In the genomic region with DNA sequence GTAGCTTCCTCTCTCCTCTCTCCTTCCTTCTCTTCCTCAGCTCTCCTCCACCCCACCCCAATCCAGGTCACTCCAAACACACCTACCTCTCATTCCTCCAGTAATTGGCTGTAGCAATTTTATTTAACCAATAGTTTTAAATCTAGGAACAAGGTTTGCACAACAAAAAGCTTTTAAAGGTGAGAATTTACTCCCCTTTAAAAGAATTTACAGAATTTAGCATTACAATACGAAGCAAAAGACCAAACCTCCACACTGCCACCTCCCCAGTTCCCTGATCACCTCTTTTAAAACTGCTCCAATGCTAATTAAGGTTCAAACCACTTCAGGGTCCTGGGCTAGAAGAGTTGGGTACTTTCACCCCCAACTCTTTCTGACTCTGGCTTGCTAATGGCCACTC, we compare ENCODE assay signal across 29 mouse cellular contexts. TPM values are rescaled to one million over a fixed set of nuclear protein-coding genes. Genes with fewer than 3 reads are reported as not detected.
A peak's percentile ranks its signal among the peaks of the same experiment; 100 is the strongest.
DNase-seq lines count a peak whose midpoint lies in the region; ATAC-seq and TF ChIP-seq lines count a peak whose summit lies in the region.
"Had no signal": no experiment of that assay in that cellular context is flagged by ENCODE, and none has a peak within 500 bp of the region (broad histone marks: within the 10 kb centered on the region; RNA-seq: fewer than 3 reads in every experiment).

No protein-coding gene starts in this region.

- H3K9me3 ChIP-seq in E14TG2a.4 (ENCODE audit: low read length): no peaks in the 10 kb centered on the region
- H3K9me3 ChIP-seq in intestine, embryonic 16.5 days (ENCODE audit: control insufficient read depth, low read length): no peaks in the 10 kb centered on the region
- H3K9me3 ChIP-seq in forebrain, embryonic 16.5 days (ENCODE audit: control insufficient read depth, low read length): no peaks in the 10 kb centered on the region
- H3K9me3 ChIP-seq: embryonic facial prominence, embryonic 13.5 days; embryonic facial prominence, embryonic 15.5 days; forebrain, embryonic 13.5 days; forebrain, embryonic 15.5 days; G1E had no signal

- TF ChIP-seq CTCF in E14TG2a.4 (conservative IDR thresholded peaks at IDR 0.05; ENCODE audit: low read length): no peak
- TF ChIP-seq CTCF in heart, adult 2 months (IDR thresholded peaks at IDR 0.05): no peak

- H3K27me3 ChIP-seq in E14TG2a.4 (ENCODE audit: insufficient read depth, low read length): no peaks in the 10 kb centered on the region
- no peaks in the 10 kb centered on the region for H3K27me3 ChIP-seq in intestine, embryonic 16.5 days (replicated peaks; ENCODE audit: control insufficient read depth, insufficient read depth, low read length)
- no peaks in the 10 kb centered on the region for H3K27me3 ChIP-seq in heart, adult 2 months (ENCODE audit: control insufficient read depth, insufficient read depth, low read length)
- H3K27me3 ChIP-seq in forebrain, embryonic 16.5 days (replicated peaks; ENCODE audit: control insufficient read depth, insufficient read depth, low read length): no peaks in the 10 kb centered on the region
- H3K27me3 ChIP-seq: CH12.LX; embryonic facial prominence, embryonic 13.5 days; embryonic facial prominence, embryonic 15.5 days; forebrain, embryonic 13.5 days; forebrain, embryonic 15.5 days; Patski had no signal

- WGBS in intestine, embryonic 16.5 days: 79% methylated on average over 1 of the region's 1 CpGs
- 81% methylated on average over 1 of the region's 1 CpGs for WGBS in heart, adult 2 months
- WGBS in forebrain, embryonic 16.5 days: 64% methylated on average over 1 of the region's 1 CpGs

- no peak for TF ChIP-seq EP300 in heart, adult 2 months (IDR thresholded peaks at IDR 0.05; ENCODE audit: insufficient read depth, low read depth, low read length)

- peaks cover 32% of the 10 kb centered on the region for H3K36me3 ChIP-seq in E14TG2a.4 (ENCODE audit: insufficient read depth, low read length)
- H3K36me3 ChIP-seq in intestine, embryonic 16.5 days (ENCODE audit: control insufficient read depth, insufficient read depth, low read length): no peaks in the 10 kb centered on the region
- H3K36me3 ChIP-seq in heart, adult 2 months (ENCODE audit: control insufficient read depth, insufficient read depth, low read length): no peaks in the 10 kb centered on the region
- no peaks in the 10 kb centered on the region for H3K36me3 ChIP-seq in forebrain, embryonic 16.5 days (ENCODE audit: control insufficient read depth, insufficient read depth)
- H3K36me3 ChIP-seq: embryonic facial prominence, embryonic 13.5 days; embryonic facial prominence, embryonic 15.5 days; forebrain, embryonic 15.5 days; G1E had no signal

- H3K27ac ChIP-seq in intestine, embryonic 16.5 days (ENCODE audit: low read length): no peak overlapping the region
- H3K27ac ChIP-seq in heart, adult 2 months: no peak overlapping the region
- H3K27ac ChIP-seq in forebrain, embryonic 16.5 days (ENCODE audit: low read length): no peak overlapping the region
- H3K27ac ChIP-seq: embryonic facial prominence, embryonic 13.5 days; embryonic facial prominence, embryonic 15.5 days; forebrain, embryonic 13.5 days; forebrain, embryonic 15.5 days had no signal

- no peak overlapping the region for H3K4me2 ChIP-seq in intestine, embryonic 16.5 days (ENCODE audit: low read depth, low read length)
- H3K4me2 ChIP-seq in forebrain, embryonic 16.5 days (ENCODE audit: low read length): no peak overlapping the region
- H3K4me2 ChIP-seq: embryonic facial prominence, embryonic 13.5 days; embryonic facial prominence, embryonic 15.5 days; forebrain, embryonic 13.5 days; forebrain, embryonic 15.5 days had no signal

- H3K4me1 ChIP-seq in E14TG2a.4 (replicated peaks; ENCODE audit: low read depth, low read length): peaks cover 88% of the 10 kb centered on the region
- no peaks in the 10 kb centered on the region for H3K4me1 ChIP-seq in intestine, embryonic 16.5 days (ENCODE audit: control insufficient read depth, insufficient read depth, low read length)
- H3K4me1 ChIP-seq in heart, adult 2 months (ENCODE audit: control insufficient read depth, insufficient read depth, low read length): peaks cover 5% of the 10 kb centered on the region; the same call in 1 of the 2 replicates
- H3K4me1 ChIP-seq in forebrain, embryonic 16.5 days (replicated peaks; ENCODE audit: control insufficient read depth, insufficient read depth, low read length): no peaks in the 10 kb centered on the region
- H3K4me1 ChIP-seq: embryonic facial prominence, embryonic 13.5 days; embryonic facial prominence, embryonic 15.5 days; forebrain, embryonic 13.5 days; forebrain, embryonic 15.5 days had no signal

- H3K79me2 ChIP-seq in heart, adult 2 months (replicated peaks; ENCODE audit: control insufficient read depth, insufficient read depth, low read length): no peaks in the 10 kb centered on the region

- no peak for ATAC-seq in intestine, embryonic 16.5 days
- ATAC-seq in forebrain, embryonic 16.5 days: no peak
- ATAC-seq: CD4-positive, CD25-positive, alpha-beta regulatory T cell, adult 4 months; forebrain, embryonic 13.5 days; forebrain, embryonic 15.5 days; Patski had no signal

- H3K4me3 ChIP-seq in E14TG2a.4 (replicated peaks; ENCODE audit: low read length): peak overlapping the region; percentile 84
- H3K4me3 ChIP-seq in intestine, embryonic 16.5 days (ENCODE audit: low read length): no peak overlapping the region
- no peak overlapping the region for H3K4me3 ChIP-seq in heart, adult 2 months
- H3K4me3 ChIP-seq in forebrain, embryonic 16.5 days (replicated peaks; ENCODE audit: low read length): no peak overlapping the region
- H3K4me3 ChIP-seq: embryonic facial prominence, embryonic 13.5 days; embryonic facial prominence, embryonic 15.5 days; forebrain, embryonic 13.5 days; forebrain, embryonic 15.5 days had no signal

- H3K9ac ChIP-seq in intestine, embryonic 16.5 days (ENCODE audit: low read depth, low read length): no peak overlapping the region
- no peak overlapping the region for H3K9ac ChIP-seq in heart, adult 2 months (ENCODE audit: low read depth, low read length)
- no peak overlapping the region for H3K9ac ChIP-seq in forebrain, embryonic 16.5 days (replicated peaks; ENCODE audit: low read depth, low read length)
- H3K9ac ChIP-seq: embryonic facial prominence, embryonic 13.5 days; embryonic facial prominence, embryonic 15.5 days; forebrain, embryonic 13.5 days; forebrain, embryonic 15.5 days had no signal

- TF ChIP-seq POLR2A in heart, adult 2 months (IDR thresholded peaks at IDR 0.05; ENCODE audit: insufficient read depth, low read depth, low read length): no peak

- DNase-seq in ES-CJ7 (ENCODE audit: low read depth, low spot score) (peak; percentile 93), R1 (ENCODE audit: low read depth, low spot score) (peak; percentile 95), ZHBTc4 (ENCODE audit: low read depth, low spot score) (peak; percentile 84)
- no peak for DNase-seq in heart, adult 2 months
- DNase-seq: adrenal gland, adult 2 months; adrenal gland, postnatal 10 days; adrenal gland, postnatal 25 days; B cell, adult 2 months; cerebellum, adult 11 months; cerebellum, adult 18-20 months; cerebellum, adult 8-10 months; cerebellum, adult 9-11 months; cerebellum, postnatal 14 days; cerebellum, postnatal 36 days; embryo, embryonic 11 days had no signal

- intact Hi-C loops in heart, adult 2 months (cut with DNase I): no loop called here

RNA-seq across cellular contexts. Expression of gene Slc28a1, which starts 26.9 kb away (rescaled TPM):
- 9.1 and 9.5 TPM in 2 replicates for polyA plus RNA-seq in intestine, embryonic 16.5 days (2015; fragmentation: Nextera tagmentation; extraction: Ambion mirVana)
- under 1 TPM; 0.18 to 0.20 TPM for total RNA-seq in heart, adult 2 months (2021)
- polyA plus RNA-seq in heart, adult 2 months (2012; rRNA removed): 0.08 and 0.20 TPM in 2 replicates
- polyA plus RNA-seq in forebrain, embryonic 16.5 days (2015; fragmentation: Nextera tagmentation; extraction: Ambion mirVana): not detected in 2 replicates
- total RNA-seq: common myeloid progenitor, adult 5-6 weeks; G1E had no signal
- polyA plus RNA-seq: adrenal gland, adult 2 months; CD4-positive, CD25-positive, alpha-beta regulatory T cell, adult 4 months; embryonic facial prominence, embryonic 11.5 days; embryonic facial prominence, embryonic 13.5 days; embryonic facial prominence, embryonic 15.5 days; forebrain, embryonic 11.5 days; forebrain, embryonic 13.5 days; forebrain, embryonic 15.5 days; G1E; Patski had no signal

Comparison
In these comparisons a context has a peak if more than half of its experiments do, and no peak if none do; other contexts are left out.
1. DNase-seq: peak in ES-CJ7 (single experiment), R1 (single experiment) and ZHBTc4 (single experiment); none in heart, adult 2 months (0 of 2).